Mouse (Mus musculus) embryonic fibroblast, embryonic 13.5 days (primary cell): ENCODE measurements around the gene Gm21976.

Source experiments
- CTCF ChIP-seq: IDR thresholded peaks from 2 replicates; pipeline ENCODE4 v1.5.1; 2011; ENCODE audit warnings: mild to moderate bottlenecking, control low read depth, low read length, moderate library complexity, borderline replicate concordance; ENCODE audit not compliant: insufficient read depth
- POLR2A ChIP-seq: IDR thresholded peaks from 2 replicates; pipeline ENCODE4 v1.6.1; 2011; ENCODE audit warnings: low read depth, mild to moderate bottlenecking, control low read depth, low read length, moderate library complexity

DNA sequence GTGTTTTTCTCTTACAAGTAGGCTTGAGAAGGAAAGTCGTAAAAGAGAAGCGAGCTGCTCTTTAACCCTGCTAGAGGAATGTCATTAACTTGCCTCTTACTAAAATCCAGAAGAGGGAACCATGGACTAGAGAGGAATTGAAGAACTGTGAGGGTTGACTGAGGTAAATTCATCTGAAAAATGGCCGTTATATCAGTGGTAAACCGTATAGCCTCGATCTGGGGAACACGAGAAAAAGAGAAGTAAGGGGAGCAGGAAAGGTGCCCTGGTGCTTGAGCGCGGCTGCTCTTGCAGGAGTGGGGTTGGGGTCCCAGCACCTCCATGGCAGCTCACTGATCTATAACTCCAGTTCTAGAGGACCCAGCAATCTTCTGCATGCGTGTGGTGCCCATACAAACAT lies 5.7 kb upstream of the Gm21976 start:
- TF ChIP-seq POLR2A (no peak), CTCF (no peak)
